Mouse (Mus musculus) lung, postnatal 0 days (tissue): ENCODE data around the gene Cntn5.

Experiments
- CTCF ChIP-seq: IDR thresholded peaks from 2 replicates; pipeline ENCODE4 v1.5.1; 2016; ENCODE audit warnings: antibody characterized with exemption, mild to moderate bottlenecking
- EP300 ChIP-seq: IDR thresholded peaks from 2 replicates; pipeline ENCODE4 v1.6.1; 2016; ENCODE audit warnings: antibody characterized with exemption, mild to moderate bottlenecking, control low read depth

- no peak for TF ChIP-seq CTCF
- no peak for TF ChIP-seq EP300
Measured at GRCm38 (mm10) chr9:10713641-10714040, 190.9 kb downstream of the Cntn5 start.
